Mouse (Mus musculus) MEL-GATA-1-ER (cell line): ENCODE measurements around the gene Unc5cl.
A peak's percentile ranks its signal among the peaks of the same experiment; 100 is the strongest.

Experiments used
- DNase-seq: peaks from one replicate; pipeline ENCODE4 v3.0.0-alpha.2; 2012; ENCODE audit warnings: low read depth; ENCODE audit errors: extremely low read depth

Gene Unc5cl

GRCm38 (mm10) chr17:48454688-48455087, at the start of gene Unc5cl:
Gene Unc5cl, plus strand, starts transcription at chr17:48454901.
- DNase-seq: peak; percentile 78

DNA sequence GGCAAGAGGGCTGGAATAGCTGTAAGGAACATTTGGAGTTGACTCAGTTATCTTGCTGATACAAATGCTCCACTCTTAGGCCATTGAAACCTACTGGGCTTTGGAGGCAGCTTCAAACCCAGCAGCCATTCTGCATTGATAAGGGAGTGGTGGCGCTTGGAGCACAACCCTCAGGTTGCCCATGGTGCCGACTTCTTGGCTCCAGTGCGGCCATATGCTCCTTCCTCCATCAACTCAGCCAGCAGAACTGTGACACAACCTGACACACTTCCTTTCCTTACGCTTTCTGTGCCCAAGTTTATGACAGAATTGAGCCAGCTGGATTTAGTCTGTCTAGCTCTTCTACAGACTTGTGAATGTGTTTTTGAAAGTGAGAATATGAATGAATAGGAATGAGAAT, 47.5 kb upstream of the Unc5cl start:
- peak; percentile 16 for DNase-seq

- peak; percentile 13 for DNase-seq
These were observed 46.7 kb upstream of the Unc5cl start for GRCm38 (mm10) chr17:48407910-48408525.

GRCm38 (mm10) chr17:48408526-48409291, 46.0 kb upstream of the Unc5cl start:
- peak; percentile 94 for DNase-seq

DNA sequence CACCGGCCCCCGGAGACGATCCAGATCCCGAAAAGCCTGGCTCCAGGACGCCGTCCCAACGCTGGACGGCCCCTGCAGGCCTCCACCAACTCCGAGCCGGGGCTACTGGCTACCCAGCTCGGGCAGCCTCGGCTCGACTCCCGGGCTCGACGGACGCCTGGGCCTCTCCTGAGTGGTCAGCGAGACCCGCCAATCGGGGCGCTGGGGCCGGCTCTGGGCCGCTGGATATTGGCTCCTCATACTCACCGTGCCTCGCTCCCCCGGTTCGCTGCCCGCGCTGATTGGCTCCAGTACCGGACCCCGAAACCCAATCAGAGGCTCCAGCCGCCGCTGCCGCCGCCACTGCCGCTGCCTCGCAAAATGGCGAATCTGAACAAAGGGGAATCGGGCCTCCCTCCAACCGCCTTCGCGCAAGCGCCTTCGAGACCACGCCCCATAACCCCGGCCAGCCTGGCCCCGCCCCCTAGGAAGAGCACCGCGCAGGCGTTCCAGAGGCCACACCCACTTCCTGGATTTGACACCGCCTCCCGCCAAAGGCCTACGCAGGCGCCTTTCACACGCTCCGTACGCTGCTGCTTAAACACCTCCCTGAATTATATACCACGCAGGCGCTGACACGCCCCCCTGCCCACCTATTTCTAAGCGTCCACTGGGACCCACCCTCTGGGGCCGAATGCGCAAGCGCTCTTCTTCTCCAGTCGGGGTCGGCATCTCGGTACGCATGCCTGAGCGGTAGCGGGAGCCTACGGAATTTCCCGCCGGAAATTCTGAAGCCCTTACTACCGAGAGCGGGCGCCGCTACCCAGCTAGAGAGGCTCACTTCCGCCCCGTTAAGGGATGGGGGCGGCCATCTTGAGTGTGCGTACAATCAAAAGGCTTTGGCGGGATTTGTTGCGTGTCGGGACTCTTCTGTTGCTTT, 45.1 kb upstream of the Unc5cl start, which contains the start of the genes Nfya and Oard1:
TSS of gene Nfya (minus strand) at position 527 of the 919 bp plus-strand sequence.
TSS of gene Oard1 (plus strand) at position 635 of the 919 bp plus-strand sequence.
- peak; percentile 97 for DNase-seq

GRCm38 (mm10) chr17:48410299-48410785, 44.4 kb upstream of the Unc5cl start:
- DNase-seq: peak; percentile 68

DNA sequence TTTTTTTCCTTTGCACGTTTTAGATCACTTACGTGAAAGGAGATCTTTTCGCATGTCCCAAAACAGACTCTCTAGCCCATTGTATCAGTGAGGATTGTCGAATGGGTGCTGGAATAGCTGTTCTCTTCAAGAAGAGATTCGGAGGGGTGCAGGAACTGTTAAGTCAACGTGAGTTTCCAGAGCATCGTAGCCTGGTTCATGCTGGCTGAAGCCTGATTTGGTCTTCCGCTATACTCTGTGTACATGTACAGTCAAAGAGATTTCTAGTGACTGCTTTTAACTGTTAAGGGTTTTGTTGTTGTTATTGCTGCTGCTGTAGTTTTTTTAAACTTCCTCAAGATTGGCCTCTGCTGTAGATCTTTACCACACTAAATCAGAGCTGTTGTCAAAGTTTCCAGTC, 43.5 kb upstream of the Unc5cl start:
- peak; percentile 18 for DNase-seq

GRCm38 (mm10) chr17:48416011-48416410, 38.7 kb upstream of the Unc5cl start:
- no peak for DNase-seq

GRCm38 (mm10) chr17:48416425-48417195, 38.1 kb upstream of the Unc5cl start:
- peak; percentile 42 for DNase-seq

DNA sequence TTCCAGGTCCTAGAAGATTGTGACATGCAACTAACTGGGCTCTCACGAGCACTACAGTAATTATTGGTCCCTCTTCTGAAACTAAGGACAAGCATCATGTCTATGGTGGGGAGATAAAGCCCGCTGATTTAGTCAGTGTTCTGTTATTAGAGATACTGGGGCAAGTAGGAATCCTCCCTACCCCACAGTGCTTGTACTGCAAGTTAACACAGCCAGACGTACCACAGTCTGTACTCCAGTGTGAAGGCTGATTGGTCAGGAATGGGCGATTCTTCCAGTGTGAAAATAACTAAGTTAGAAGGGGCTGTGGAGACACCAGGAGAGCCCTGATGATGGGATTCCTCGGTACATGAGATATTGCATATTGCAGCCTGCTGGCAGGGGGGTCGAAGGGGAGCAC, 37.2 kb upstream of the Unc5cl start:
- DNase-seq: no peak

DNA sequence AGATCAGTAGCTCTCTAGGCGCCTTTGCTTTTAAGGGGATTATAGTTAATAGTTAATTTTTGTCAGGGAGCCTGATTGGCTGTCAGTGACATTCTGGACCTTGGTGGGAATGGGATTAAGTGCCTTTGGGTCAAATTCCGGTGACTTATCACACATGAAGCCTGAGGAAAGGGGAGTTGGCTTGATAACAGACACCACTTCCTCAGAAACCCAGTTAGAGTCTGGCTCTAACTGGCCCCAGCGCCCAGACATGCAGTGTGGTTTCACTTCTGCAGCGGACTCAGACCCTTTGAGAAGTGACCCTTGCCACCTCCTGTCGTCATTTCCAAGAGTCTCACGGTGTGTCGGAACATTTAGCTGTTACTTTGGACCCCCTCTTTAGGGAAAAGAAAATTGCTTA, 36.5 kb upstream of the Unc5cl start:
- DNase-seq: peak; percentile 36

- no peak for DNase-seq
These were observed 35.9 kb upstream of the Unc5cl start for GRCm38 (mm10) chr17:48418781-48419180.

- DNase-seq: no peak
These were observed 35.1 kb upstream of the Unc5cl start for GRCm38 (mm10) chr17:48419571-48419970.

DNA sequence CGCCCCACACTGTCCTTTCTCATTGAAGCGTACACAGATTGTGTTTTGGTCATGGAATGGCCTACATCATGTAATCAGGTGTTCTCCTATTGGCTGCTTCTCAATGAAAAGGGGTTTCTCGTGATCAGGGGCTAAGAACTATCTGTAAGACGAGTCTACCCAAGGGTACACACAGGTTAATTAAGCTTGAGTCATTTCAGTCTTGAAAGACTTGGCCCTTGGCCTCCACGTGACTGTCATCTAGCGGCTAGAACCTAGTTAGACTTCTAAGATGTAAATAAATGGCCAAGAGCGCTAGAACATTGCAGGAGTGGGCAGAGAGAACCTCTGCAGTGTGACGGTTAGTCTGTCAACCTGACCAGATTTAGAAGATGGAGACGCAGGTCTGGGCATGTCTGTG, 30.5 kb upstream of the Unc5cl start:
- no peak for DNase-seq

DNA sequence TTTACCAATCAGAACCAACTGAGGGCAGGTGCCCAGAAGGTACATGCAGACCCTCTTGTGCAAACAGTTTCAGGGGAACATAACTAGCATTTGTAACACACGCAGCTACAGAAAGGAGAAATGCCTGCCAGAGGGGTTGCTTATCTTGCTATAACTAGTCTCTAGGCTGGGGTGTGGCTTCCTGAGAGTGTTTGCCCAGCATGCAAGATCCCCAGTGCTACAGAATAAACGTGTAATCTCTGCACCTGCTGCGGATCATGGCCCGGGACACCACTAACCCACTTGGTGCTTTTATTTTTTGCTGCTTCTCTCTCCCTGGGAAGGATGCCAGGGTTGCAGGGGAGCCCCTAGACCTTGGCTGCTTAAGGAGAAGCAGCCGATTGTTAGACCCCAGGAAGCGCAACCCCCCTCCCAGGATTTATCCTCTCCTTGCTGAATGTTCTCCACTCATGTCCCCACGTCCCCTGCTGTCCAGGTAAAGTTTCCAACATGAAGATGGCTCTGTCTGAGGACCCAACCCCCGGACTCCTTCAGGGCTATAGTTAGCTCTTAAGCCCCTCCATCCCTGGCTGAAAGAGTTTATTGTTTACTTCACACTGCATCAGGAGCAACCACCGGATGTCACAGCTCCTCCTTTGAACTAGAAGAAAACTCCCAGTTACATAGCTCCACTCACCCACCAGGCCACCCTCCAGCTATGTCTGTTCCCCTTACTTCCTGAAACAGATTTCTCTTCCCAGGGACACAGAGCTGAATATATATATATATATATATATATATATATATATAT, 28.7 kb upstream of the Unc5cl start:
- DNase-seq: peak; percentile 80

DNA sequence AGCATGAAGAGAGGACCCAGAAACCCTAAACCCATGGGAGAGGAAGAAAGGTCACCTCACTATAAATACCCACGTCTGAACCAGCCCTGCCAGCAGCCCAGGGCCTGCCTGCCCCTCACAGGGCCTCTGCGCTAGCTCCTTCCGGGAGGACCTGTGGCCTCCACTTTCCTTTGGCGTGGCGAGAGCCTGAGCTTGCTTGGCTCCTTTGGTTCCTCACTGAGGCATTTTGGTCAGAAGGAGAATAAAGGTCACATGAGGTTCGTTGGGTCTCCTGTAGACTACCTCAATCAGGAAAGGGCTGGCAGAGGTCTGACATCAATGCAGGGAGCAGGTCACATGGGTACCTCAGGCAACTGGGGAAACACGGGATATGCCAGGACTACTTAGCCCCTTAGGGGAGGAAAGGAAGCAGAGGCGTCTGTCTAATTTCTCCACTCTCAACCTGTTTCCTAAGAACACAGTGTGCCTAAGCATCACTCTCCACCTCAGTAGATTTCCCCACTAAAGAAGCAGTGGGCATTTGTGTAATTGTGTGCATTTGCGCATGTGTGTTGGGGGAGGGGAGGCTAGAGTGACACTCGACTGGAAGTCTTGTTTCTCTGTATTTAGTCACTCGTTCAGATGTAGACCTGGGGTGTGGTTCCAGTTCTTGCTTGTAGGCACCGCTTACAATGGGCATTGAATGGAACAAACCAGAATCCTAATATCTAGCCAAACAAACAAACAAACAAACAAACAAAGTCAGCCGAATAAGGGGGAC, 27.5 kb upstream of the Unc5cl start:
- DNase-seq: no peak

DNA sequence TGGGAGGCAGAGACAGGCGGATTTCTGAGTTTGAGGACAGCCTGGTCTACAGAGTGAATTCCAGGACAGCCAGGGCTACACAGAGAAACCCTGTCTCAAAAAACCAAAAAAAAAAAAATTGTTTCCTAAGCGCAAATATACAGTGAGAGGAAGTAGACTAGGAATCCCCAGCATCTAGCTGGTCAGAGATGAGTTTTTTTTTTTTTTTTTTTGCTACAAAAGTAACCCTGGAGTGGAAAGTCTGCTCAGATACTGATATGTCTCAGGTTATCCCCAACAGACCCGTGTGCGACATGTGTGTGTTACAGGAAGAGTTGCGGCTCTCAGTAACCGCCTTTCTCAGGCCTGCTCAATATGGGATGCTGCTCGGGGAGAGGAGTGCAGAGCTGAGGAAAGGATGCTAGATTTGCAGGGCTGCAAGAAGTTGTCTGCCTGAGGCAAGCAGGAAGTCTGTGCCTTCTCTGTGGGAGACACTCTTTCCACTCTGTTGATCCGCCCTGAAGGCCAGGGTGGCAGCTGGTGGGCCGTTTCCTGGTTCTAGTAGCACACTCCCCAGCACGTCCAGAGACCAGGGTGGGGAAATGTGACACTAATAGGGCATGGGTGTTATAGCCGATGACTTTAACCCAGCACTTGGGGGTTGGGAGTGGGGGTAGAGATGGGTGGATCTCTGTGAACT, 26.7 kb upstream of the Unc5cl start:
- DNase-seq: no peak

- DNase-seq: no peak
These were observed 24.3 kb upstream of the Unc5cl start for GRCm38 (mm10) chr17:48430394-48430793.

- no peak for DNase-seq
These were observed 23.6 kb upstream of the Unc5cl start for GRCm38 (mm10) chr17:48431054-48431453.
